Comparison of ENCODE assay signal across 29 mouse cellular contexts in the genomic region with DNA sequence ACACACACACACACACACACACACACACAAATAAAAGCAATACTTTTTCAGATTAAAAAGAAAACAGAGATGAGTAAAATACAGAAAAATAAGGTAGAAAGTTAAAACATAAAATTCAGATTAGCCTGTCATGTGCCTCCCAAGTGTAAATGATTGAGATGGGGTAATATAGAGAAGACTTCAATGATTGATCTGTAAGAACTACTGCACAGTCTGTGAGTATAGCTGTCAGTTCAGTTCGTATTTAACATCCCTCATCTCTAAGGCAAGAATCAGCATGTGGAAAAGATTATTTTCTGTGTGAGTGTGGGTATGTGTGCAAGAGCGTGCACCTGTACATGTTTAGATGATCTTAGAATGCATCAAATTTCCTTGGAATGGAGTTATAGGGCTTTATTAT.
DNase-seq lines count a peak whose midpoint lies in the region; ATAC-seq and TF ChIP-seq lines count a peak whose summit lies in the region.
"Had no signal": no experiment of that assay in that cellular context is flagged by ENCODE, and none has a peak within 500 bp of the region (broad histone marks: within the 10 kb centered on the region; RNA-seq: fewer than 3 reads in every experiment).

No protein-coding gene starts in this region.

- H3K4me1 ChIP-seq in embryonic facial prominence, embryonic 11.5 days (ENCODE audit: control insufficient read depth, insufficient read depth, low read length), result no peaks in the 10 kb centered on the region
- H3K4me1 ChIP-seq in embryonic facial prominence, embryonic 10.5 days, result no peaks in the 10 kb centered on the region
- no peaks in the 10 kb centered on the region for H3K4me1 ChIP-seq in hindbrain, embryonic 12.5 days
- H3K4me1 ChIP-seq in hindbrain, postnatal 0 days (ENCODE audit: insufficient read depth, low read length), result no peaks in the 10 kb centered on the region
- H3K4me1 ChIP-seq: embryonic facial prominence, embryonic 13.5 days; embryonic facial prominence, embryonic 15.5 days; forebrain, embryonic 10.5 days; forebrain, embryonic 12.5 days had no signal

- no peak for TF ChIP-seq POLR2A in brain, embryonic 14.5 days (IDR thresholded peaks at IDR 0.05; ENCODE audit: borderline replicate concordance, extremely low read depth, insufficient read depth, insufficient read length, poor library complexity, severe bottlenecking)

- DNase-seq in embryonic facial prominence, embryonic 11.5 days (ENCODE audit: low spot score), result peak; percentile 8
- no peak for DNase-seq in embryonic facial prominence, embryonic 10.5 days (ENCODE audit: low spot score)
- DNase-seq in hindbrain, postnatal 0 days (ENCODE audit: low spot score), result no peak
- peak; percentile 6 for DNase-seq in brain, embryonic 14.5 days (ENCODE audit: low read depth)
- no peak for DNase-seq in layer of hippocampus, adult 2 months (ENCODE audit: low spot score in 2 of 2)
- DNase-seq: adrenal gland, adult 8-10 months; adrenal gland, postnatal 14 days; adrenal gland, postnatal 36 days; B cell, adult 2 months; cerebellum, adult 11 months; cerebellum, adult 18-20 months; cerebellum, adult 8-10 months; cerebellum, adult 9-11 months; cerebellum, postnatal 14 days; cerebellum, postnatal 36 days; embryo, embryonic 11 days had no signal

- no peaks in the 10 kb centered on the region for H3K9me3 ChIP-seq in embryonic facial prominence, embryonic 11.5 days (replicated peaks; ENCODE audit: control insufficient read depth, low read length)
- H3K9me3 ChIP-seq in embryonic facial prominence, embryonic 10.5 days, result no peaks in the 10 kb centered on the region
- H3K9me3 ChIP-seq in hindbrain, embryonic 12.5 days (replicated peaks), result no peaks in the 10 kb centered on the region
- H3K9me3 ChIP-seq in hindbrain, postnatal 0 days (ENCODE audit: low read length), result no peaks in the 10 kb centered on the region
- H3K9me3 ChIP-seq: embryonic facial prominence, embryonic 13.5 days; embryonic facial prominence, embryonic 15.5 days; forebrain, embryonic 10.5 days; forebrain, embryonic 12.5 days; G1E had no signal

- no peak overlapping the region for H3K4me2 ChIP-seq in embryonic facial prominence, embryonic 11.5 days (ENCODE audit: low read depth, low read length)
- no peak overlapping the region for H3K4me2 ChIP-seq in hindbrain, embryonic 12.5 days (replicated peaks)
- H3K4me2 ChIP-seq in hindbrain, postnatal 0 days (ENCODE audit: low read depth, low read length), result no peak overlapping the region
- H3K4me2 ChIP-seq: embryonic facial prominence, embryonic 13.5 days; embryonic facial prominence, embryonic 15.5 days; forebrain, embryonic 12.5 days had no signal

- no peaks in the 10 kb centered on the region for H3K27me3 ChIP-seq in embryonic facial prominence, embryonic 11.5 days (ENCODE audit: control insufficient read depth, insufficient read depth, low read length)
- no peaks in the 10 kb centered on the region for H3K27me3 ChIP-seq in embryonic facial prominence, embryonic 10.5 days (replicated peaks; ENCODE audit: low read depth, poor library complexity, severe bottlenecking)
- H3K27me3 ChIP-seq in hindbrain, embryonic 12.5 days, result no peaks in the 10 kb centered on the region
- H3K27me3 ChIP-seq in hindbrain, postnatal 0 days (ENCODE audit: insufficient read depth, low read length), result no peaks in the 10 kb centered on the region
- H3K27me3 ChIP-seq: CH12.LX; embryonic facial prominence, embryonic 13.5 days; embryonic facial prominence, embryonic 15.5 days; forebrain, embryonic 12.5 days had no signal

- H3K36me3 ChIP-seq in embryonic facial prominence, embryonic 11.5 days (replicated peaks; ENCODE audit: control insufficient read depth, insufficient read depth, low read depth, low read length), result no peaks in the 10 kb centered on the region
- no peaks in the 10 kb centered on the region for H3K36me3 ChIP-seq in embryonic facial prominence, embryonic 10.5 days (replicated peaks)
- H3K36me3 ChIP-seq in hindbrain, embryonic 12.5 days, result no peaks in the 10 kb centered on the region
- no peaks in the 10 kb centered on the region for H3K36me3 ChIP-seq in hindbrain, postnatal 0 days (ENCODE audit: insufficient read depth, low read length)
- H3K36me3 ChIP-seq: embryonic facial prominence, embryonic 13.5 days; embryonic facial prominence, embryonic 15.5 days; forebrain, embryonic 10.5 days; forebrain, embryonic 12.5 days; G1E had no signal

- TF ChIP-seq CTCF in hindbrain, postnatal 0 days (IDR thresholded peaks at IDR 0.05; ENCODE audit: low read depth), result no peak
- TF ChIP-seq CTCF in brain, embryonic 14.5 days (IDR thresholded peaks at IDR 0.05; ENCODE audit: borderline replicate concordance, extremely low read depth, insufficient read depth, insufficient read length), result no peak
- no peak for TF ChIP-seq CTCF in layer of hippocampus, adult 2 months (conservative IDR thresholded peaks at IDR 0.05)

- 73% methylated on average over 2 of the region's 2 CpGs for WGBS in embryonic facial prominence, embryonic 11.5 days
- 71% methylated on average over 2 of the region's 2 CpGs for WGBS in embryonic facial prominence, embryonic 10.5 days
- 74% methylated on average over 2 of the region's 2 CpGs for WGBS in hindbrain, embryonic 12.5 days
- 77% methylated on average over 2 of the region's 2 CpGs for WGBS in hindbrain, postnatal 0 days

- H3K27ac ChIP-seq in embryonic facial prominence, embryonic 11.5 days (replicated peaks; ENCODE audit: low read depth, low read length), result no peak overlapping the region
- no peak overlapping the region for H3K27ac ChIP-seq in embryonic facial prominence, embryonic 10.5 days (replicated peaks)
- H3K27ac ChIP-seq in hindbrain, embryonic 12.5 days, result no peak overlapping the region
- no peak overlapping the region for H3K27ac ChIP-seq in hindbrain, postnatal 0 days
- no peak overlapping the region for H3K27ac ChIP-seq in layer of hippocampus, adult 2 months
- H3K27ac ChIP-seq: embryonic facial prominence, embryonic 13.5 days; embryonic facial prominence, embryonic 15.5 days; forebrain, embryonic 10.5 days; forebrain, embryonic 12.5 days had no signal

- H3K9ac ChIP-seq in embryonic facial prominence, embryonic 11.5 days (replicated peaks; ENCODE audit: low read length), result no peak overlapping the region
- H3K9ac ChIP-seq in hindbrain, embryonic 12.5 days, result no peak overlapping the region
- no peak overlapping the region for H3K9ac ChIP-seq in hindbrain, postnatal 0 days (replicated peaks; ENCODE audit: low read length)
- H3K9ac ChIP-seq: embryonic facial prominence, embryonic 13.5 days; embryonic facial prominence, embryonic 15.5 days; forebrain, embryonic 12.5 days had no signal

- ATAC-seq in embryonic facial prominence, embryonic 11.5 days (replicated peaks; ENCODE audit: insufficient number of reproducible peaks, low FRiP score, low TSS enrichment, low read depth), result no peak
- ATAC-seq in hindbrain, embryonic 12.5 days (ENCODE audit: low FRiP score), result 0 out of 2 replicates have a peak, but pooled peaks have one; percentile 35
- ATAC-seq in hindbrain, postnatal 0 days, result no peak
- ATAC-seq: activated CD4-positive, CD25-positive, alpha-beta regulatory T cell, adult 4 months; CD4-positive, CD25-positive, alpha-beta regulatory T cell, adult 4 months; forebrain, embryonic 14.5 days; forebrain, embryonic 16.5 days; Patski had no signal

- H3K4me3 ChIP-seq in embryonic facial prominence, embryonic 11.5 days (ENCODE audit: low read depth, low read length), result no peak overlapping the region
- no peak overlapping the region for H3K4me3 ChIP-seq in embryonic facial prominence, embryonic 10.5 days
- H3K4me3 ChIP-seq in hindbrain, embryonic 12.5 days, result no peak overlapping the region
- H3K4me3 ChIP-seq in hindbrain, postnatal 0 days (ENCODE audit: low read length), result no peak overlapping the region
- H3K4me3 ChIP-seq in layer of hippocampus, adult 2 months, result no peak overlapping the region
- H3K4me3 ChIP-seq: embryonic facial prominence, embryonic 13.5 days; embryonic facial prominence, embryonic 15.5 days; erythroblast, embryonic 14.5 days; forebrain, embryonic 10.5 days; forebrain, embryonic 12.5 days had no signal

Comparison
In these comparisons a context has a peak if more than half of its experiments do, and no peak if none do; other contexts are left out.
1. DNase-seq: peak in embryonic facial prominence, embryonic 11.5 days (single experiment) and brain, embryonic 14.5 days (single experiment); none in embryonic facial prominence, embryonic 10.5 days (single experiment), hindbrain, postnatal 0 days (single experiment) and layer of hippocampus, adult 2 months (0 of 2).